Mouse (Mus musculus) stomach, embryonic 15.5 days (tissue): ENCODE data around the gene Kirrel2. TPM values are rescaled to one million over a fixed set of nuclear protein-coding genes. Genes with fewer than 3 reads are reported as not detected.

Experiments used
- ATAC-seq: fragments of 200-750 bp; cut with Nextera tagmentation; 2 replicates; pipeline ENCODE4 v1.8.0; 2017; ENCODE audit warnings: low read depth, moderate number of reproducible peaks, moderate TSS enrichment; ENCODE audit not compliant: insufficient read depth, low FRiP score
- H3K27ac ChIP-seq: fragments of 300-500 bp; sonication (generic); 2 replicates; pipeline ENCODE4 v1.5.1; 2015; ENCODE audit warnings: mild to moderate bottlenecking, inconsistent platforms
- H3K27me3 ChIP-seq: fragments of 300-500 bp; sonication (generic); replicated peaks from 2 replicates; pipeline ENCODE4 v1.6.1; 2015; ENCODE audit warnings: inconsistent platforms
- H3K36me3 ChIP-seq: fragments of 300-500 bp; sonication (generic); 2 replicates; pipeline ENCODE4 v1.6.1; 2015; ENCODE audit warnings: inconsistent platforms
- H3K4me1 ChIP-seq: fragments of 300-500 bp; sonication (generic); 2 replicates; pipeline ENCODE4 v1.6.1; 2015; ENCODE audit warnings: inconsistent platforms
- H3K4me2 ChIP-seq: fragments of 300-500 bp; sonication (generic); 2 replicates; pipeline ENCODE4 v1.6.1; 2015; ENCODE audit warnings: mild to moderate bottlenecking, inconsistent platforms
- H3K4me3 ChIP-seq: fragments of 300-500 bp; sonication (generic); replicated peaks from 2 replicates; pipeline ENCODE4 v1.5.1; 2015; ENCODE audit warnings: inconsistent platforms
- H3K9ac ChIP-seq: fragments of 300-500 bp; sonication (generic); 2 replicates; pipeline ENCODE4 v1.6.1; 2015; ENCODE audit warnings: inconsistent platforms
- H3K9me3 ChIP-seq: fragments of 300-500 bp; sonication (generic); 2 replicates; pipeline ENCODE4 v1.6.1; 2016; ENCODE audit warnings: inconsistent platforms
- WGBS: fragments of 180-500 bp; shearing (Covaris S2); methylation state at CpG from one replicate; pipeline ENCODE4 v1.1.7; 2015; 5-methylcytosine and 5-hydroxymethylcytosine counted together
- polyA plus RNA-seq: library from polyadenylated mRNA; unstranded; fragments of >200 nt; fragmentation: Nextera tagmentation; extraction: Ambion mirVana; gene quantifications from 2 replicates; pipeline ENCODE4 v1.2.1, GENCODE M21; 2015

Gene Kirrel2
- polyA plus RNA-seq, 1 experiment from 2014 or later: 4.7 TPM

DNA sequence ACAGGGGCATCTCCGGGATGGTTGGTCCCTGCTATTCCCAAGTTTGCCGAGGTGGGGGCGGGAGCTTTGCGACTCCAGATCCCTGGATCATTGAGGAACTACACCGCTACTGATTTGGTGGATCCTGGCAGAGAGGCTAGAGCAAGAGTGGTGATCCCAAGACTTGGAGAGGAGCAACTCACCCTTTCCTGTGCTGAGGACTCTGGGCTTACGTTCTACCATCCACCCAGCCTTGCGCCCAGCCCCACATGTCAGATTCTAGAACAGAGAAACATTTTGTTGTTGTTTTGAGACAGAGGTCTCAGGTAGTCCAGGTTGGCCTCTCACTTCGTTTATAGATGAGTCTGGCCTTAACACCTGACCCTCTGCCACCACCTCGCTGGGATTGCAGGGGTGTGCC, 34.9 kb downstream of the Kirrel2 start:
- Histone ChIP-seq H3K4me1 (peaks cover 12% of the 10 kb centered on the region; the same call in 1 of the 2 replicates), H3K9me3 (no peaks in the 10 kb centered on the region), H3K9ac (peak overlapping the region; percentile 26; the same call in 1 of the 2 replicates), H3K27me3 (no peaks in the 10 kb centered on the region), H3K36me3 (no peaks in the 10 kb centered on the region), H3K27ac (peak overlapping the region; percentile 31; the same call in 1 of the 2 replicates), H3K4me3 (peak overlapping the region; percentile 59), H3K4me2 (peak overlapping the region; percentile 99)
- ATAC-seq: no peak
- WGBS: 9% methylated on average over 9 of the region's 9 CpGs

DNA sequence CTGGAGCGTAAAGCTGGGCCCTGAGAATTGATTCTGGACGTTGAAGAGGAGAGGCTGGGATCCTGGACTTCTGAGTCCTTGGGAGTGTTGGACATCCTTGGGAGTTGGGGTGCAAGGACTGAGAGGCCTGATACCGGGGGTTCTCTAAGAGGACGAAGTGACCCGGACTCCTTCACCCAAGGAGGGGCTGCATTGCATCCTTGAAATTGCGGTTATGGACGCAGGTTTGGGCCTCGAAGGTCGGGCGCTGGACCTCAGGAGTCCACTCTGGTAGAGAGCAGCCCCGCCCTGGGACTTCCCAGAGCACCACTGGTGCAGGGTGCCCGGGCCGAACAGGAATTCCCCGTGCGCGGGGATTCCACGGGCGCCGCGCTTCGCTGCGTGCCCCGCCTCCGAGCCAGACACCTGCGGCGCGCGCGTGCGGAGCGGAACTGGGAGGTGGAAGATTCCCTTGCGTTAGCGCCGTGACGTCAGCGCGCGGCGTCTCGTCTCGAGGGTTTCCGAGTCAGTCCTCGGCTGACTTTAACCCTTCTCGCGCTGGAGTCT, 35.5 kb downstream of the Kirrel2 start:
- H3K4me2 ChIP-seq: peak overlapping the region; percentile 99
- peak overlapping the region; percentile 68 for H3K27ac ChIP-seq
- peak overlapping the region; percentile 59 for H3K4me3 ChIP-seq
- under 1% methylated on average over 45 of the region's 45 CpGs for WGBS
- H3K9me3 ChIP-seq: no peaks in the 10 kb centered on the region
- peak overlapping the region; percentile 41 for H3K9ac ChIP-seq
- H3K4me1 ChIP-seq: peaks cover 12% of the 10 kb centered on the region; the same call in 1 of the 2 replicates
- ATAC-seq: peak; percentile 80
- no peaks in the 10 kb centered on the region for H3K36me3 ChIP-seq
- H3K27me3 ChIP-seq: no peaks in the 10 kb centered on the region

DNA sequence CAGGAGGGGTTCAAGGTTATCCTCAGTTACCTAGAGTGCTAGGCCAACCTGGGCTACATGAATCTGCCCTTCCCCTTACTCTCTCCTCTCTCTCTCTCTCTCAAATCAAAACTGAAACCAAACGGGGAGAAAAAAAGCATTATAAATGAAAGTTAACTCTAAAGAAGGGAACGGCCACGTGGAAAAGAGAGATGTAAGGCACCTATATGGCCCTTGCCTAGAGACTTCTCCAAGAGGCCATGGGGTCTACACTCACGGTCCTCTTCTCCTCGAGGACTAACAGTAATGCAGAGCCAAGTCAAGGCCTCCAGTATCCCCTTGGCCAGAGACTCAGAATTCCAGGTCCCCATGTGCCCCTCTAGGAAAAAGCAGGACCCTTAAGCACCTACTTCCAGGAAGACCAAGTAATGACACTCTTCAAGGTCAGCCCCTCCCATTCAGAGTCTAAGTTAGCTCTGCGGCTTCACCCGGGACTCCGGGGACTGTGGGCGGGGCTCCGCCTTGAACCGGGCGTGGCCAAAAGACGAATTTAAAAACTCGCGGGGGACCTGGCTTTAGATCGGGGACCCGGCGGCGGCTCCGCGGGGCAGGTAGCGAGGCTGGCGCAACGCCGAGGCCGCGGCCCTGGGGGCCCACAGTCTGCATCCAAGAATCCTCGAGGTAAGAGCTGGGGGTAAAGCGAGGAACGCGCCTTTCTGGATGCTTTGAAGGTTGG, 36.2 kb downstream of the Kirrel2 start, which contains the start of gene Nfkbid:
Gene Nfkbid (plus strand): TSS at position 558 of the 715 bp plus-strand sequence.
- peak within 1 kb of the TSS; percentile 41 for H3K9ac ChIP-seq
- peaks cover 12% of the 10 kb centered on the region; the same call in 1 of the 2 replicates for H3K4me1 ChIP-seq
- H3K4me3 ChIP-seq: peak within 1 kb of the TSS; percentile 59
- peak within 1 kb of the TSS; percentile 68 for H3K27ac ChIP-seq
- peak within 1 kb of the TSS; percentile 99 for H3K4me2 ChIP-seq
- 9% methylated on average over 31 of the region's 31 CpGs for WGBS
- H3K36me3 ChIP-seq: no peaks in the 10 kb centered on the region
- no peaks in the 10 kb centered on the region for H3K27me3 ChIP-seq
- 0 out of 2 replicates have a peak, but pooled peaks have one; percentile 30 for ATAC-seq
- H3K9me3 ChIP-seq: no peaks in the 10 kb centered on the region

DNA sequence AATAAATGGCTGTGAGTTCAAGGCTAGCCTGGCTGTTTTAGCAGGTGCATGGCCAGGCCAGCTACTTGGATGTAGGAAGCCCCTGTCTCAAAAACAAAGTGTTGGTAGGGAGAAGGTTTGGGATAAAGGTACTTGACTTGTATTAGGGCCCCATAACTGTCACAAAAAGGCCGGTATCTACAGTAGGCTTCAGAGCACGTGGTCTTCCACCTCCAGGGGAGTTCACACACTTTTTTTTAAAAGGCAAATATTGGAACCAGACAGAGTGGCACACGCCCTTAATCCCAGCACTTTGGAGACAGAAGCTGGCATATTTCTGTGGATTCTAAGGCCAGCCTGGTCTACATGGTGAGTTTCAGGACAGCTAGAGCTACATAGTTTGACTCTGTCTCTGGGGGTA, 36.8 kb downstream of the Kirrel2 start:
- H3K27ac ChIP-seq: no peak overlapping the region
- H3K4me1 ChIP-seq: peaks cover 12% of the 10 kb centered on the region; the same call in 1 of the 2 replicates
- no peaks in the 10 kb centered on the region for H3K36me3 ChIP-seq
- H3K9me3 ChIP-seq: no peaks in the 10 kb centered on the region
- H3K9ac ChIP-seq: no peak overlapping the region
- no peaks in the 10 kb centered on the region for H3K27me3 ChIP-seq
- WGBS: 67% methylated on average over 3 of the region's 3 CpGs
- no peak overlapping the region for H3K4me2 ChIP-seq
- H3K4me3 ChIP-seq: no peak overlapping the region
- ATAC-seq: no peak

DNA sequence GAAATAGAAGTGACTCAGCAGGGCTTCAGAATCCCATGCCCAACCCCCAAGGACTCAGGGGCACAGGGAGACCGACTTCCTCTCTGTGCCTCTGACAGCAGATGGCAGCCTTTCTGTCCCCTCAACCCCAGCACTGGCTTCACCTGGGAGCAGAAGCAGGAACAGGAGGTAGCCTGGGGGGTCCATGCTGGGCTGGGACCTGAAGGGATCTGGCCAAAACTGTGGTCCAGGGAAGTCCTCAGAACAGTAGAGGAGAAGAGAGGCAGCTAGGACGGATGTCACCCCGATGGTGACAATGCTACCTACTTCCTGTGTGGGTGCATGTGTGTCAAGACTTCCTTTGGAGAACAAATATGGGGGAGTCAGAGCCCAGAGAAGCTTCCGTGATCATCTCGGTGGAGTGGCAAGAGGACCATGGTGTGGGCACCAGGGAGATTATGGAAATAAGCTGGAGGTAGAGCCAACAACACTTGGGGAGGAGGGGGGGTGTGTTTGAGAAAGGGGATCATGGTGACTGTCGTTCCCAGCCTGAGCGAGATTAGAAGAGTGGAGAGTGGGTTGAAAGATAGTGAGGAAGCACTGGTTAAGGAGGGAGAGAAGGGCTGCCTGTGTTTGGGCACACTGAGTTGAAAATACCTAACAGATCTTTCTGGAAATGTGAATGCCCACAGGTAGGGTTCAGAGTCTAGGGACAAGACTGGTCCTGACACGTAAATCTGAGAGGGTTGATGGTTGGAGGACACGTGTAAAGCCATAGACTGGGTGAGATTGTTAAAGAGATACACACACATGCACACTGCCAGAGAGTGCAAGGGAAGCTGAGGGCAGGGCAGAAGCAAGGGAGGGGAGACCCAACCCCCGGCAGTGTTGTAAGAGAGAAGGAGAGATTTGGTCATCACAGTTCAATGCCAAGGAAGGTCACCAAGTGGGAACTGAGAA, 37.7 kb downstream of the Kirrel2 start, which contains the start of gene Hcst:
Gene Hcst (minus strand): TSS at position 294 of the 939 bp plus-strand sequence.
- no peak within 1 kb of the TSS for H3K27ac ChIP-seq
- 65% methylated on average over 10 of the region's 10 CpGs for WGBS

DNA sequence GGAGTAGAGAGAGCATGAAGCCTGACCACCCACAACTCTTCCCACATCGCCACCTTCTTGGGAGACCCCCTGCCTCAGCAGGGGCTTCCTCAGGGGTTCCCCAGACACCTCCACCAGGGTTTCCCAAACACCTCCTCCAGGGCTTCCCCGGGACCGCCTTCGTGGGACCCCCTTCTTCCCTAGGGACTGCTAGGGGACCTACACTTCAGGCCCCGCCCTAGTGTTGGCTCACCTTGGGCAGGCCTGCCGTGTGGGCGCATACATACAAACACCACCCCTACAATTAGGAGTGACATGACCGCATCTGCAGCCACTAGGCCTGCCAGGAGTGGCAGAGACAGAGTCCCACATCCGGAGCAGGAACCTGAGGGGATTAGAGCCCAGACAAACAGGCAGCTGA, 39.6 kb downstream of the Kirrel2 start:
- ATAC-seq: no peak
- H3K9me3 ChIP-seq: no peaks in the 10 kb centered on the region
- WGBS: 71% methylated on average over 9 of the region's 9 CpGs
- H3K4me3 ChIP-seq: no peak overlapping the region
- no peak overlapping the region for H3K4me2 ChIP-seq
- H3K36me3 ChIP-seq: no peaks in the 10 kb centered on the region
- H3K4me1 ChIP-seq: peaks cover 12% of the 10 kb centered on the region; the same call in 1 of the 2 replicates
- H3K27ac ChIP-seq: no peak overlapping the region; the same call in 1 of the 2 replicates
- no peak overlapping the region for H3K9ac ChIP-seq
- no peaks in the 10 kb centered on the region for H3K27me3 ChIP-seq

More for the DNA sequence above, 37.7 kb downstream of the Kirrel2 start, which contains the start of gene Hcst:
- no peaks in the 10 kb centered on the region for H3K9me3 ChIP-seq
- no peak within 1 kb of the TSS for H3K4me2 ChIP-seq
- no peak within 1 kb of the TSS for H3K4me3 ChIP-seq
- no peak for ATAC-seq
- no peak within 1 kb of the TSS for H3K9ac ChIP-seq
- no peaks in the 10 kb centered on the region for H3K36me3 ChIP-seq
- H3K27me3 ChIP-seq: no peaks in the 10 kb centered on the region
- H3K4me1 ChIP-seq: peaks cover 12% of the 10 kb centered on the region; the same call in 1 of the 2 replicates

DNA sequence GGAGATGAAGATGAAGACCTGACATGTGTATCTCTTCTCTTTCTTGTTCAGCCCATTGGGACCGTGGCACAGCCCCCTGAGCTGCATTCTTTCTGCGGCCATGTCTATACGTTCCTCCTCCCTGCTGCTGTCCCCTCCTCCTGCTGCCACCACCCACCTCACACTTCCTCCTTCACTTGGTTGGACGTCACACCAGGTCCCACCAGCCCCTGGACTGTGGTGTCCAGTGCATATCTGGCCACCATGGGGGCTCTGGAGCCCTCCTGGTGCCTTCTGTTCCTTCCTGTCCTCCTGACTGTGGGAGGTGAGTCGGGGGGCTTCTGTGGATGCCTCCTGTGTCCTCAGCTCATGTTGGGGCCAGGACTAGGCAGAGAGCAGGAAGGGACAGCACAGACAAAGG, 43.9 kb downstream of the Kirrel2 start, which contains the start of gene Tyrobp:
Gene Tyrobp (plus strand): TSS at position 165 of the 400 bp plus-strand sequence.
- Histone ChIP-seq H3K27me3 (no peaks in the 10 kb centered on the region), H3K4me2 (no peak within 1 kb of the TSS), H3K4me1 (no peaks in the 10 kb centered on the region), H3K9me3 (no peaks in the 10 kb centered on the region), H3K36me3 (no peaks in the 10 kb centered on the region), H3K4me3 (0 out of 2 replicates have a peak within 1 kb of the TSS, but pooled peaks have one; percentile 1), H3K27ac (0 out of 2 replicates have a peak within 1 kb of the TSS, but pooled peaks have one; percentile 31), H3K9ac (no peak within 1 kb of the TSS)
- WGBS: 60% methylated on average over 5 of the region's 5 CpGs
- ATAC-seq: no peak

DNA sequence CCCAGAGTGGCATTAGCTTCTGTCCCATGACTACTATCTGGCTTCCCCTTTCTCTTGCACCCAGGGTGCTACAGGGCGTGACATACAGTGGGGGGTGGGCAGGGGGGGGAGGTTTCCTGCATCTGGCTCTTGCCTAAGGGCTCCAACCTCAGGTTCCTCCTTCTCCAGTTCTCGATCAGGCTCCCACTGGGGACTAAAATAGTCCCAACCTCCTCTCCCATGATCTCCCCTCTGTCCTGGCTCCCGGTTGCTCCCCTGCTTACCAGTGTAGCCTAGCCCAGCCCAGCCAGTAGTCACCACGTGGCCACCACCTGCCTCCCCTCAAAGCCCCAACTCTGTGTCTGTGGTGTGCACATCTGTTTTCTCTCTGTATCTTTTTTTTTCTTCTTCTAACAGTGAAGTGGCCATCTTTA, 44.7 kb downstream of the Kirrel2 start:
- 44% methylated on average over 4 of the region's 4 CpGs for WGBS
- Histone ChIP-seq H3K4me3 (no peak overlapping the region), H3K27me3 (no peaks in the 10 kb centered on the region), H3K36me3 (no peaks in the 10 kb centered on the region), H3K4me1 (no peaks in the 10 kb centered on the region), H3K27ac (0 out of 2 replicates have a peak overlapping the region, but pooled peaks have one; percentile 31), H3K4me2 (no peak overlapping the region), H3K9ac (no peak overlapping the region), H3K9me3 (no peaks in the 10 kb centered on the region)
- peak; percentile 18; the same call in 1 of the 2 replicates for ATAC-seq

DNA sequence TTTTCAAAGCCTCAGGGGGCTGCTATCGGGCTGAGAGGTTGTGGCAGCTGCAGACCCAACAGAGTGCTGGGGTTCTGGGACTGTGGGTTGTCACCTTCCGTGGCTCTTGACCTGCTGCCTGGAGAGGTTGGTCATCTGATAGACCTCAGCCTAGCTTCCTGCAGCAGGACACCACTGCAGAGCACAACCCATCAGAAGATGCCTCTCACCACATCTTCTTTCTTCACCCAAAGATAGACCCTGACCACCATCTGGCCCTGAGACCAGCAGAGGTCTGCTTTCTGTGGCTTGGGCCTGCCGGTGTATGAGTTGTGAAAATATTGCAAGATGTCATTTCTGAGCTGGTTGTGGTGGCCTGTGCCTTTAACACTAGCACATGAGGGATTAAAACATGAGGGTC, 46.5 kb downstream of the Kirrel2 start:
- H3K4me1 ChIP-seq: no peaks in the 10 kb centered on the region
- ATAC-seq: no peak
- H3K9me3 ChIP-seq: no peaks in the 10 kb centered on the region

DNA sequence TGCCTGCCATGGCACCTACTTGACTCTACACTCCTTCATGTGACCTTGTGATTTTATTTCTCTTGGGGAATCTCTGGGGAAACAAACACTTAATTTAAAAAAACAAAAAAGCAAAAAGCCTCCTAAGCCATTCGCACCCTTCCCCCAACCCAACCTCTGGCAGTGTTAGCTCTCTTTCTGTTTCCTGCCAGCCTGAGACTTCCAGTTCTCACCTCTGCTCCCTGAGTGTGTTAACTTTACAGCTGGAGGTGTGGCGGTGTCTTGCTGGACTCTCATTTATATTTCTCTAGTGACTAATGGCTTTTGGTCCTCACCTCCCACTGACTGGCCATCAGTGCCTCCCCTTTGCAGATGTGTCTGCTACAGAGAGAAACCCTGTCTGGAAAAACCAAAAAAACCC, 47.7 kb downstream of the Kirrel2 start:
- WGBS: 34% methylated on average over 2 of the region's 2 CpGs
- no peaks in the 10 kb centered on the region for H3K27me3 ChIP-seq
- no peak overlapping the region for H3K4me3 ChIP-seq
- H3K4me1 ChIP-seq: no peaks in the 10 kb centered on the region
- H3K27ac ChIP-seq: no peak overlapping the region
- no peak overlapping the region for H3K9ac ChIP-seq
- no peaks in the 10 kb centered on the region for H3K9me3 ChIP-seq
- no peak overlapping the region for H3K4me2 ChIP-seq
- ATAC-seq: no peak
- H3K36me3 ChIP-seq: no peaks in the 10 kb centered on the region

More for the DNA sequence above, 46.5 kb downstream of the Kirrel2 start:
- 60% methylated on average over 3 of the region's 3 CpGs for WGBS
- Histone ChIP-seq H3K27ac (no peak overlapping the region), H3K27me3 (no peaks in the 10 kb centered on the region), H3K4me3 (no peak overlapping the region), H3K36me3 (no peaks in the 10 kb centered on the region), H3K4me2 (no peak overlapping the region), H3K9ac (no peak overlapping the region)

DNA sequence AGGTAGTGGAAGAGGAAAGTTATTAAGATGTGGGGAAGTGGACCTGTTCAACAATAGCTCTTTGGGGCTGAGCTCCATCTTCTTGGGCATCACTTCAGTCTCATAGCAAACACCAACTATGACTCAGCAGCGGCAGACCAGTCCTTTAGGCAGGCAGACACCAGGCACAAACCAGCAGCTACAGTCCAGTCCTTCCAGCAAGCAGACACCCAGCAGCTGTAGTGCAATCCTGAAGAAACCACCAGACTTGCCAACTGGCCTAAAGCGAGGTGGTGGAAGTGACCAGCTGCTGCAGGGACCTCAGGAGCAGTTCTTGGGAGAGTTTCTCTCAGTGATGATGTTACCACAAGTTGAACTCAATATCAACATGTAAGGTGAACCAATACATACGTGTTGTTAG, 48.9 kb downstream of the Kirrel2 start:
- WGBS: 79% methylated on average over 3 of the region's 3 CpGs
- Histone ChIP-seq H3K9me3 (no peaks in the 10 kb centered on the region), H3K4me3 (no peak overlapping the region), H3K27me3 (no peaks in the 10 kb centered on the region), H3K4me1 (no peaks in the 10 kb centered on the region), H3K36me3 (no peaks in the 10 kb centered on the region), H3K27ac (no peak overlapping the region), H3K9ac (no peak overlapping the region), H3K4me2 (no peak overlapping the region)
- ATAC-seq: no peak
